In the genomic region with DNA sequence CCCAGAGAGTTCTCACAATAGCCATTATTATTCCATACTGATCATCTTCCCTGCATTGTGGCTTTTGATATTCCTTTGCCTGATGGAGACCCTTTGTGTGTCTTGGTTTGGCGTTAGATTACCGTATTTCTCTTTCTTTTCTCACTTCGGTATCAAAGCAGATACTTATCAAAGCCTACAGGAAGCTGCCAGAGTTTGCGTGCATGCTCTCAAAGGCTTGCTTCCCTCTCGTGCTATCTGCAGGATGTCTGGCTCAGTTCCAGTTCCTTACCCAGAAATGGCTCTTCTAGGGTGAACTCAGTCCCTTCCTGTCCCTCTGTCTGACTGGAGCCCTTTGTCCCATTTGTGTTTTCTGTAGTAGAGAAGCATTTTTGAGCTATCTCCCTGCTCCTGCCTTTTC, we compare ENCODE assay signal across 13 mouse cellular contexts.
A peak's percentile ranks its signal among the peaks of the same experiment; 100 is the strongest.
DNase-seq lines count a peak whose midpoint lies in the region; ATAC-seq lines count a peak whose summit lies in the region.
"Had no signal": no experiment of that assay in that cellular context is flagged by ENCODE, and none has a peak within 500 bp of the region (broad histone marks: within the 10 kb centered on the region; RNA-seq: fewer than 3 reads in every experiment).

No protein-coding gene starts in this region.

- no peak overlapping the region for H3K27ac ChIP-seq in midbrain, embryonic 11.5 days (ENCODE audit: low read depth, low read length)
- H3K27ac ChIP-seq in midbrain, embryonic 10.5 days (replicated peaks) = no peak overlapping the region
- H3K27ac ChIP-seq: limb, embryonic 12.5 days; neural tube, embryonic 12.5 days; stomach, postnatal 0 days had no signal

- H3K27me3 ChIP-seq in midbrain, embryonic 11.5 days (ENCODE audit: control insufficient read depth, insufficient read depth, low read length) = no peaks in the 10 kb centered on the region
- H3K27me3 ChIP-seq in midbrain, embryonic 10.5 days (ENCODE audit: low read depth, poor library complexity, severe bottlenecking) = no peaks in the 10 kb centered on the region
- H3K27me3 ChIP-seq: limb, embryonic 12.5 days; megakaryocyte, embryonic 14.5 days; neural tube, embryonic 12.5 days had no signal

- H3K9me3 ChIP-seq in midbrain, embryonic 11.5 days (ENCODE audit: control insufficient read depth, low read length) = no peaks in the 10 kb centered on the region; the same call in 1 of the 2 replicates
- H3K9me3 ChIP-seq in midbrain, embryonic 10.5 days (replicated peaks) = peaks cover 7% of the 10 kb centered on the region; the same call in 1 of the 2 replicates
- H3K9me3 ChIP-seq: neural tube, embryonic 12.5 days had no signal

- H3K4me1 ChIP-seq in midbrain, embryonic 11.5 days (ENCODE audit: control insufficient read depth, insufficient read depth, low read length) = no peaks in the 10 kb centered on the region
- H3K4me1 ChIP-seq in midbrain, embryonic 10.5 days = peaks cover 5% of the 10 kb centered on the region; the same call in 1 of the 2 replicates
- H3K4me1 ChIP-seq: limb, embryonic 12.5 days; neural tube, embryonic 12.5 days had no signal

- no peak for ATAC-seq in midbrain, embryonic 11.5 days (ENCODE audit: low FRiP score)

- no peak overlapping the region for H3K4me3 ChIP-seq in midbrain, embryonic 11.5 days (ENCODE audit: low read depth, low read length)
- no peak overlapping the region for H3K4me3 ChIP-seq in midbrain, embryonic 10.5 days
- H3K4me3 ChIP-seq: limb, embryonic 12.5 days; neural tube, embryonic 12.5 days had no signal

- H3K9ac ChIP-seq in midbrain, embryonic 11.5 days (ENCODE audit: low read length) = no peak overlapping the region
- H3K9ac ChIP-seq: limb, embryonic 12.5 days; neural tube, embryonic 12.5 days had no signal

- H3K4me2 ChIP-seq in midbrain, embryonic 11.5 days = no peak overlapping the region
- H3K4me2 ChIP-seq: limb, embryonic 12.5 days; neural tube, embryonic 12.5 days had no signal

- no peaks in the 10 kb centered on the region for H3K36me3 ChIP-seq in midbrain, embryonic 11.5 days (ENCODE audit: control insufficient read depth, insufficient read depth, low read length)
- no peaks in the 10 kb centered on the region for H3K36me3 ChIP-seq in midbrain, embryonic 10.5 days
- H3K36me3 ChIP-seq: limb, embryonic 12.5 days; neural tube, embryonic 12.5 days had no signal

- 24% methylated on average over 5 of the region's 5 CpGs for WGBS in midbrain, embryonic 11.5 days
- WGBS in midbrain, embryonic 10.5 days = 30% methylated on average over 5 of the region's 5 CpGs

- DNase-seq in adrenal gland, postnatal 36 days = peak; percentile 11 to 51
- no peak for DNase-seq in adrenal gland, postnatal 4 days (ENCODE audit: low spot score in 2 of 2)
- peak; percentile 60 for DNase-seq in midbrain, embryonic 11.5 days (ENCODE audit: low spot score, missing footprints)
- DNase-seq in midbrain, embryonic 10.5 days (ENCODE audit: low spot score) = no peak
- DNase-seq in lung, postnatal 10 days = peak; percentile 49
- DNase-seq in thymus, postnatal 25 days = peak; percentile 35
- DNase-seq in frontal cortex, postnatal 10 days (ENCODE audit: low spot score in 2 of 2) = no peak
- DNase-seq in gastrocnemius, postnatal 25 days = no peak
- DNase-seq: B cell, adult 2 months had no signal

Comparison
In these comparisons a context has a peak if more than half of its experiments do, and no peak if none do; other contexts are left out.
1. DNase-seq: peak in adrenal gland, postnatal 36 days (2 of 2), midbrain, embryonic 11.5 days (single experiment), lung, postnatal 10 days (single experiment) and thymus, postnatal 25 days (single experiment); none in adrenal gland, postnatal 4 days (0 of 2), midbrain, embryonic 10.5 days (single experiment), frontal cortex, postnatal 10 days (0 of 2) and gastrocnemius, postnatal 25 days (single experiment).